Comparison of ENCODE assay signal across 19 mouse cellular contexts in genomic region chr6:137583056-137583455, GRCm38 (mm10).
"Had no signal": no experiment of that assay in that cellular context is flagged by ENCODE, and none has a peak within 500 bp of the region (broad histone marks: within the 10 kb centered on the region; RNA-seq: fewer than 3 reads in every experiment).

No protein-coding gene starts in this region.

- H3K4me2 ChIP-seq: liver, embryonic 13.5 days; midbrain, embryonic 12.5 days; neural tube, embryonic 12.5 days; neural tube, embryonic 15.5 days had no signal

- H3K36me3 ChIP-seq: liver, embryonic 13.5 days; midbrain, embryonic 12.5 days; neural tube, embryonic 12.5 days; neural tube, embryonic 15.5 days had no signal

- H3K4me1 ChIP-seq: liver, embryonic 13.5 days; midbrain, embryonic 12.5 days; neural tube, embryonic 12.5 days; neural tube, embryonic 15.5 days had no signal

- H3K9ac ChIP-seq: liver, embryonic 13.5 days; midbrain, embryonic 12.5 days; neural tube, embryonic 12.5 days; neural tube, embryonic 15.5 days had no signal

- DNase-seq: kidney, postnatal 25 days; layer of hippocampus, adult 9-11 months; liver, embryonic 13.5 days; lung, adult 2 months; lung, postnatal 14 days; lung, postnatal 4 days; right cerebral cortex, adult 18-20 months; right cerebral cortex, postnatal 14 days; right cerebral cortex, postnatal 4 days; thymus, adult 2 months; thymus, postnatal 14 days; thymus, postnatal 4 days had no signal

- H3K4me3 ChIP-seq: layer of hippocampus, adult 2 months; liver, embryonic 13.5 days; midbrain, embryonic 12.5 days; neural tube, embryonic 12.5 days; neural tube, embryonic 15.5 days had no signal

- H3K27ac ChIP-seq: kidney, postnatal 0 days; layer of hippocampus, adult 2 months; liver, embryonic 13.5 days; midbrain, embryonic 12.5 days; neural tube, embryonic 12.5 days; neural tube, embryonic 15.5 days; stomach, postnatal 0 days had no signal

- H3K27me3 ChIP-seq: liver, embryonic 13.5 days; midbrain, embryonic 12.5 days; neural tube, embryonic 12.5 days; neural tube, embryonic 15.5 days had no signal

- H3K9me3 ChIP-seq: liver, embryonic 13.5 days; midbrain, embryonic 12.5 days; neural tube, embryonic 12.5 days; neural tube, embryonic 15.5 days had no signal

- ATAC-seq: midbrain, embryonic 16.5 days had no signal
